Mouse (Mus musculus) left cerebral cortex, postnatal 14 days (tissue): ENCODE measurements around the gene Ggcx. TPM values are rescaled to one million over a fixed set of nuclear protein-coding genes. Genes with fewer than 3 reads are reported as not detected.
A peak's percentile ranks its signal among the peaks of the same experiment; 100 is the strongest.
"Not testable (repeated sequence)": the region's sequence is repeated elsewhere in the genome, so short reads cannot be mapped to it uniquely, and the experiment has no call there.

Source experiments
- DNase-seq, 2 experiments: peaks; one replicate each; pipeline ENCODE4 v3.0.0; 2021 to 2022; ENCODE audit warnings: low spot score in 2 of 2, mixed read lengths in 1 of 2
- intact Hi-C: fragments of 180-260 bp; cut with DNase I; formaldehyde crosslinking; loops from one replicate; pipeline ENCODE4 v1.15.1; 2025
- total RNA-seq, 2 experiments: library from RNA; stranded (reverse); gene quantifications; 2 replicates each; pipeline ENCODE4 v1.2.3; 2021

The Ggcx gene
- total RNA-seq, 2 experiments from 2014 or later = 22.3 to 23.1 TPM

GRCm38 (mm10) chr6:72452329-72452728 is 38.2 kb downstream of the Ggcx start:
- no peak for DNase-seq
- intact Hi-C loops = loop anchor here (5.0 kb wide), 1 partner anchor 60 kb away; no protein-coding TSS in a partner anchor

GRCm38 (mm10) chr6:72453578-72453977 is 39.5 kb downstream of the Ggcx start:
- DNase-seq = no peak
- intact Hi-C loops = loop anchor here (5.0 kb wide), 1 partner anchor 59 kb away; no protein-coding TSS in a partner anchor

- DNase-seq = peak; percentile 18 to 57
- intact Hi-C loops = loop anchor here (5.0 kb wide), 1 partner anchor 58 kb away; no protein-coding TSS in a partner anchor
These were observed 40.1 kb downstream of the Ggcx start for GRCm38 (mm10) chr6:72454072-72454746.

- intact Hi-C loops = loop anchor here (5.0 kb wide), 1 partner anchor 57 kb away; no protein-coding TSS in a partner anchor
- DNase-seq = peak; percentile 47 to 61
These were observed 40.8 kb downstream of the Ggcx start for GRCm38 (mm10) chr6:72454833-72455373.

- intact Hi-C loops = loop anchor here (1.0 kb wide), 1 partner anchor 16 kb away; no protein-coding TSS in a partner anchor
- no peak for DNase-seq
These were observed 42.5 kb downstream of the Ggcx start for GRCm38 (mm10) chr6:72456567-72456966.

- DNase-seq = no peak
- intact Hi-C loops = no loop called here
These were observed 44.3 kb downstream of the Ggcx start for GRCm38 (mm10) chr6:72458418-72458817.

- intact Hi-C loops = no loop called here
- DNase-seq = no peak
These were observed 44.8 kb downstream of the Ggcx start for GRCm38 (mm10) chr6:72458921-72459320.

GRCm38 (mm10) chr6:72460036-72460801 is 46.1 kb downstream of the Ggcx start:
- DNase-seq = no peak
- intact Hi-C loops = no loop called here

GRCm38 (mm10) chr6:72462550-72463257 is 48.6 kb downstream of the Ggcx start:
- DNase-seq, intact Hi-C loops: not testable (repeated sequence)

GRCm38 (mm10) chr6:72465361-72466157 is 51.5 kb downstream of the Ggcx start:
- intact Hi-C loops = no loop called here
- DNase-seq = no peak

GRCm38 (mm10) chr6:72466171-72466570 is 52.1 kb downstream of the Ggcx start:
- DNase-seq = no peak
- intact Hi-C loops = no loop called here

- intact Hi-C loops = no loop called here
- DNase-seq = no peak
These were observed 59.3 kb downstream of the Ggcx start for GRCm38 (mm10) chr6:72473264-72474041.

- peak; percentile 40 to 41 for DNase-seq
- intact Hi-C loops = no loop called here
These were observed 61.3 kb downstream of the Ggcx start for GRCm38 (mm10) chr6:72475221-72475985.

- DNase-seq = no peak
- intact Hi-C loops = no loop called here
These were observed 62.7 kb downstream of the Ggcx start for GRCm38 (mm10) chr6:72476836-72477235.

GRCm38 (mm10) chr6:72477621-72478020 is 63.5 kb downstream of the Ggcx start:
- intact Hi-C loops = no loop called here
- DNase-seq = no peak

GRCm38 (mm10) chr6:72478691-72479090 is 64.6 kb downstream of the Ggcx start:
- intact Hi-C loops = not testable (repeated sequence)

GRCm38 (mm10) chr6:72479645-72480421 is 65.7 kb downstream of the Ggcx start:
- intact Hi-C loops = no loop called here
- DNase-seq = no peak

More at GRCm38 (mm10) chr6:72478691-72479090, 64.6 kb downstream of the Ggcx start:
- DNase-seq = not testable (repeated sequence)
